Mouse (Mus musculus): ENCODE results near the gene Kcnc1.

DNA sequence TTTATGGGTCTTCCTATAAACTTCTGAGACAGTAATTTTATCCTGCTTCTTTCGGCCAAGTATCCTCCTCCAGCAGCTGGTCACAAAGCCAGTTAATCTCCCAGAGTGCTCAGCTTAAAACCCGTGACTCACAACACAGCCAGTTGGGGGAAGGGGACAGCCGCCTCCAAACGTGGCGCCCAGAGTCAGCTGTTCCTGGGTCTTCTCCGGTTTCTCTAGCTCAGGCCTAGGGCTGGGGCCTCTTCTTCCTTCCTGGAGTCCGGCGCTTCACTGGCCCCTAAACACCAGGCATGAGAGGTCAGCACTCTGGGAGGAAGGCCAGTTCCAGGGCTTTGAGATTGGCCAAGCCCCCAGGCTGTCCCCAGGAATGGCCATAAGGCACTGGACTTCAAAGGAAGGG is 43.1 kb upstream of the Kcnc1 start:
- TF ChIP-seq CTCF (IDR thresholded peaks at IDR 0.05; ENCODE audit: borderline replicate concordance, extremely low read depth, insufficient read depth, insufficient read length) (no peak), POLR2A (IDR thresholded peaks at IDR 0.05; ENCODE audit: borderline replicate concordance, extremely low read depth, insufficient read depth, insufficient read length, poor library complexity, severe bottlenecking) (no peak)

All from brain, embryonic 14.5 days (tissue).